Mouse (Mus musculus): ENCODE measurements at regions not wholly inside any gene's neighbourhood (a gene's known extent, or its start where the extent isn't known, plus 50 kb on each side); places are given as distances from the start of the nearest gene placed in this dataset.
"Not testable (repeated sequence)": the region's sequence is repeated elsewhere in the genome, so short reads cannot be mapped to it uniquely, and the experiment has no call there.

DNA sequence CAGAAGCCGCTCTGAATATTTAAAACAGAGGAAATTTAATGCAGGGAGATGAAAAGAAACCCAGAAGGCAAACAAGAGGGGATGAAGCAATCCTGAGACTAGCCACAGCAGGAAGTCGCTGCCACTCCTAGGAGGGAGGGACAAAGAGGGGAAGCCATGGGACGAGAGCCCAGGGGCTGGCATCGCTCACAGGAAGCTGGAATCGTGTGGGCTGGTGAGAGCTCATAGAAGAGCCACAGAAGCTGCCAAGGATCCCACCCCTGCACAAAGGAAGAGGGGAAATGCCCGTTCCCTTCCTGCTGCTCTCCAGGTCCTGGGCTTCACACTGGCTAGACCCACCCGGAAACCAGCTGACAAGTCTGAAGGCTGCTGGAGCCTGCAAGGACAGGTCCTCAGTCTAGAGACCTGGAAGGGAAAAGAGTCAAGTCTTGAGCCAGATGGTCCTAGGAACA, 101.4 kb upstream of the Klf3 start:
- no peaks in the 10 kb centered on the region for H3K79me2 ChIP-seq (ENCODE audit: control insufficient read depth, insufficient read depth, low read length, poor library complexity)
- H3K27me3 ChIP-seq (ENCODE audit: control insufficient read depth in 1 of 2, insufficient read depth in 2 of 2, low read length in 2 of 2), result no peaks in the 10 kb centered on the region
- no peak overlapping the region for H3K4me3 ChIP-seq (ENCODE audit: control insufficient read depth in 1 of 2, insufficient read depth in 1 of 2, low read depth in 2 of 2, low read length in 2 of 2)
- H3K27ac ChIP-seq (ENCODE audit: control insufficient read depth, low read depth, low read length), result no peak overlapping the region
- no peak for DNase-seq (ENCODE audit: low read depth, low spot score)
- H3K4me1 ChIP-seq (ENCODE audit: control insufficient read depth in 1 of 2, insufficient read depth in 2 of 2, low read length in 2 of 2), result peaks cover 4 to 7% of the 10 kb centered on the region in 2 experiments; a peak in 2 of 4 replicates
- no peak overlapping the region for H3K9ac ChIP-seq (ENCODE audit: control insufficient read depth, low read depth, low read length, poor library complexity, severe bottlenecking)
- H3K9me3 ChIP-seq (replicated peaks; ENCODE audit: insufficient read depth, low read length), result no peaks in the 10 kb centered on the region
- TF ChIP-seq USF1 (IDR thresholded peaks at IDR 0.05; ENCODE audit: low read depth, low read length) (no peak), SMC3 (IDR thresholded peaks at IDR 0.05; ENCODE audit: low read depth, low read length) (no peak), TBP (IDR thresholded peaks at IDR 0.05; ENCODE audit: low read depth, low read length) (no peak), KAT2A (conservative IDR thresholded peaks at IDR 0.05; ENCODE audit: low read depth, low read length) (no peak), NRF1 (IDR thresholded peaks at IDR 0.05; ENCODE audit: insufficient read depth, low read depth, low read length, poor library complexity, severe bottlenecking) (no peak), POLR2AphosphoS5 (IDR thresholded peaks at IDR 0.05; ENCODE audit: borderline replicate concordance, low read depth, low read length) (no peak), UBTF (IDR thresholded peaks at IDR 0.05; ENCODE audit: borderline replicate concordance, insufficient read depth, low read depth, low read length) (no peak), CHD2 (IDR thresholded peaks at IDR 0.05; ENCODE audit: low read length) (no peak)
- peaks cover 0 to 3% of the 10 kb centered on the region in 2 experiments; a peak in 2 of 4 replicates for H3K36me3 ChIP-seq (ENCODE audit: control insufficient read depth in 1 of 2, insufficient read depth in 2 of 2, low read length in 2 of 2)

DNA sequence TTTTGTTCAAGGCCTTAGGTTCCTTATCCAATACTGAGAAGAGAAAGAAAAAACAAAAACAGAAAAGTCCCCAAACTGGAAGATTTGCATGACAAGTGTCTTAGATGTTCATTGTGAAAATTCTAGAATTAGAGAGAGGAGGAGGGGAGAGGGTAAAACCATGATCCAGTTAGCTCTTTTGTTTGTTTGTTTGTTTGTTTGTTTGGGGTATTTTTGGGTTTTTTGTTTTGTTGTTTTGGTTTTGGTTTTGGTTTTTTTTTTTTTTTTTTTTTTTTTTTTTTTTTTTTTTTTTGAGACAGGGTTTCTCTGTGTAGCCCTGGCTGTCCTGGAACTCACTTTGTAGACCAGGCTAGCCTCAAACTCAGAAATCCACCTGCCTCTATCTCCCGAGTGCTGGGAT, 100.8 kb upstream of the Klf3 start:
- not testable (repeated sequence) for H3K4me1 ChIP-seq (ENCODE audit: control insufficient read depth in 1 of 2, insufficient read depth in 2 of 2, low read length in 2 of 2); H3K27me3 ChIP-seq (ENCODE audit: control insufficient read depth in 1 of 2, insufficient read depth in 2 of 2, low read length in 2 of 2); H3K9ac ChIP-seq (ENCODE audit: control insufficient read depth, low read depth, low read length, poor library complexity, severe bottlenecking); H3K9me3 ChIP-seq (replicated peaks; ENCODE audit: insufficient read depth, low read length); H3K36me3 ChIP-seq (ENCODE audit: control insufficient read depth in 1 of 2, insufficient read depth in 2 of 2, low read length in 2 of 2); DNase-seq (ENCODE audit: low read depth, low spot score); H3K79me2 ChIP-seq (ENCODE audit: control insufficient read depth, insufficient read depth, low read length, poor library complexity); H3K27ac ChIP-seq (ENCODE audit: control insufficient read depth, low read depth, low read length); H3K4me3 ChIP-seq (ENCODE audit: control insufficient read depth in 1 of 2, insufficient read depth in 1 of 2, low read depth in 2 of 2, low read length in 2 of 2)

DNA sequence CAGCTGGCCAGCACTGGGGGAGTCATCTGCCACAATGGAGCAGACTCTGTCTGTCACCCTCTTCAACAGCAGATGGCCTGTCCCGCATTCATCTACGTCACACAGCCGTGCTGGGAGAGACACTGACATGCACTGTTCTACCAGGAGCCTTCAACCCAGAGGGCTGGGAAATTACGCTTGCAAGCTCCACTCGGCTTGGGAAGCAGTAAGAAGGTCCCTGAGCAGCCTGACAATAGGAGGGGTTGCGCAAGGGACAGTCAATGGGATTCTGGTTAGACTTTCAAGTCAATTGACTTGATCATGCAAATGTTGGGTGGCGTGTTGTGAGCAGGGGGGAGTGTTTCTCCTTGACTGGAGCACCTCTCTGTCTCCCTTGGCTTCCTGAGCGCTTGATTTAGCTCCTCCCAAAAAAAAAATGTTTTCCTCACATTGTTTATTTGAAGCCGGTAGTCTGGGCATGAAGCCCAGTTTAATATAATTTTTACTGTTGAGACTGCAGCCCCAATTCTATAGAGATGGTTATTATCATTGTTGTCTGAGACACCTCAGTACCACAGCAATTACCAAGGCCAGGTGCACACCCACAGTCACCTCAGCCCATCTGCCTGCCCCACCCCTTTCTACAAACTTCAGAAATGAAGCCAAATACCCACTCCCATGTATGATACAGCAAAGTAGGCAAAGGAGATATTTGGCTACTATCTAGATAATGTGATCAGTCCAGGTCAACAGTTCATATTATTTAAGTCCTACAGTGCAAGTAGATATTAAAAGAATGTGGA, 99.9 kb upstream of the Klf3 start:
- no peak for TF ChIP-seq NRF1 (IDR thresholded peaks at IDR 0.05; ENCODE audit: insufficient read depth, low read depth, low read length, poor library complexity, severe bottlenecking)
- H3K4me3 ChIP-seq (ENCODE audit: control insufficient read depth in 1 of 2, insufficient read depth in 1 of 2, low read depth in 2 of 2, low read length in 2 of 2), result no peak overlapping the region
- no peaks in the 10 kb centered on the region for H3K79me2 ChIP-seq (ENCODE audit: control insufficient read depth, insufficient read depth, low read length, poor library complexity)
- H3K9me3 ChIP-seq (replicated peaks; ENCODE audit: insufficient read depth, low read length), result no peaks in the 10 kb centered on the region
- H3K27me3 ChIP-seq (ENCODE audit: control insufficient read depth in 1 of 2, insufficient read depth in 2 of 2, low read length in 2 of 2), result no peaks in the 10 kb centered on the region
- H3K36me3 ChIP-seq (ENCODE audit: control insufficient read depth in 1 of 2, insufficient read depth in 2 of 2, low read length in 2 of 2), result peaks cover 0 to 3% of the 10 kb centered on the region in 2 experiments; a peak in 2 of 4 replicates
- peaks cover 4 to 7% of the 10 kb centered on the region in 2 experiments; a peak in 2 of 4 replicates for H3K4me1 ChIP-seq (ENCODE audit: control insufficient read depth in 1 of 2, insufficient read depth in 2 of 2, low read length in 2 of 2)
- H3K27ac ChIP-seq (ENCODE audit: control insufficient read depth, low read depth, low read length), result no peak overlapping the region
- no peak for DNase-seq (ENCODE audit: low read depth, low spot score)
- no peak overlapping the region for H3K9ac ChIP-seq (ENCODE audit: control insufficient read depth, low read depth, low read length, poor library complexity, severe bottlenecking)

Measured in MEL (cell line).